Mouse (Mus musculus): ENCODE data around the gene Snd1. TPM values are rescaled to one million over a fixed set of nuclear protein-coding genes. Genes with fewer than 3 reads are reported as not detected.
A peak's percentile ranks its signal among the peaks of the same experiment; 100 is the strongest.

The Snd1 gene
- total and polyA plus RNA-seq, 3 experiments: 83.7 to 377 (median 210) TPM

GRCm38 (mm10) chr6:28482711-28483315 is 7.9 kb downstream of the Snd1 start:
- Histone ChIP-seq H3K36me3 (replicated peaks in 1 of 2; ENCODE audit: control insufficient read depth in 1 of 2, insufficient read depth in 1 of 2, low read length in 1 of 2) (peaks cover 9 to 49% of the 10 kb centered on the region in 2 experiments), H3K27me3 (replicated peaks) (no peaks in the 10 kb centered on the region), H3K9me3 (replicated peaks; ENCODE audit: low read length) (no peaks in the 10 kb centered on the region), H3K4me2 (ENCODE audit: insufficient read depth, low read depth, poor library complexity, severe bottlenecking) (peak overlapping the region; percentile 99), H3K4me3 (replicated peaks in 1 of 3; ENCODE audit: low read depth in 2 of 3, low read length in 2 of 3, poor library complexity in 1 of 3) (peak overlapping the region; percentile 57 to 97 (median 97)), H3K4me1 (ENCODE audit: control insufficient read depth in 1 of 2, insufficient read depth in 2 of 2) (peaks cover 9 to 59% of the 10 kb centered on the region in 2 experiments), H3K79me2 (replicated peaks; ENCODE audit: control insufficient read depth, extremely low read depth, insufficient read depth, poor library complexity, severe bottlenecking) (peaks cover 75% of the 10 kb centered on the region), H3K9ac (ENCODE audit: insufficient read depth, low read depth) (peak overlapping the region; percentile 80), H3K27ac (ENCODE audit: insufficient read depth, low read depth) (peak overlapping the region; percentile 44; the same call in 1 of the 2 replicates)
- TF ChIP-seq ETS1 (conservative IDR thresholded peaks at IDR 0.05; ENCODE audit: low read depth, low read length) (no peak), ZC3H11A (IDR thresholded peaks at IDR 0.05; ENCODE audit: low read depth, low read length) (no peak), MXI1 (IDR thresholded peaks at IDR 0.05; ENCODE audit: low read depth, low read length) (peak; percentile 65), USF2 (conservative IDR thresholded peaks at IDR 0.05; ENCODE audit: low read depth, low read length) (no peak)
- dilution Hi-C loops (cut with MboI; ENCODE audit: extremely low pct_ligation_motif_present, extremely low pct_unique_long_range_greater_than_20kb, low sequenced_read_pairs): no loop called here
- in situ Hi-C loops (cut with MboI; ENCODE audit: low pct_ligation_motif_present, low pct_unique_long_range_greater_than_20kb, low sequenced_read_pairs): no loop called here
- DNase-seq (ENCODE audit: extremely low read depth): peak; percentile 30

DNA sequence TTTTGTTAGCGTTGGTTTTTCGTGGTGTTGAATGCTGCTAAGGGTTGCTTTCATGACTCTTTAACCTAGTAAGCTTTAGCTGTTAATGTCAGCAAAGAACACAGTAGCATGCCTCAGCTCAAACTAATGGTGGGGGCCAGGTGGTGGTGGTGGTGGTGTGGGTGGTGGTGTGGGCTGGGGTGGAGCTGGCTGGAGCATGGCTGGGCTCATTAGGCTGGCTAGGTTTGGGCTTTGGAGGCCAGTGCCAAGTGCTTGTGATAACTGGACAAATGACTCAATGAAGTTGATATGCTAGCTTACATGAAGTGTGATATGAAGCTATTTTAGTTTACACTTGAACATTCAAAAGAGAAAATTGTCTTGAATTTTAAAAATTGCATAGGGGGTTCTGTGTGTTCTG is 11.1 kb downstream of the Snd1 start:
- Histone ChIP-seq H3K27me3 (replicated peaks) (no peaks in the 10 kb centered on the region), H3K36me3 (replicated peaks in 1 of 2; ENCODE audit: control insufficient read depth in 1 of 2, insufficient read depth in 1 of 2, low read length in 1 of 2) (peaks cover 18 to 78% of the 10 kb centered on the region in 2 experiments), H3K4me3 (replicated peaks in 1 of 3; ENCODE audit: low read depth in 2 of 3, low read length in 2 of 3, poor library complexity in 1 of 3) (no peak overlapping the region), H3K27ac (ENCODE audit: insufficient read depth, low read depth) (peak overlapping the region; percentile 71), H3K4me1 (ENCODE audit: control insufficient read depth in 1 of 2, insufficient read depth in 2 of 2) (peaks cover 21 to 79% of the 10 kb centered on the region in 2 experiments), H3K79me2 (replicated peaks; ENCODE audit: control insufficient read depth, extremely low read depth, insufficient read depth, poor library complexity, severe bottlenecking) (peaks cover 99% of the 10 kb centered on the region), H3K4me2 (ENCODE audit: insufficient read depth, low read depth, poor library complexity, severe bottlenecking) (peak overlapping the region; percentile 68), H3K9me3 (replicated peaks; ENCODE audit: low read length) (no peaks in the 10 kb centered on the region), H3K9ac (ENCODE audit: insufficient read depth, low read depth) (peak overlapping the region; percentile 67)
- dilution Hi-C loops (cut with MboI; ENCODE audit: extremely low pct_ligation_motif_present, extremely low pct_unique_long_range_greater_than_20kb, low sequenced_read_pairs) (no loop called here), in situ Hi-C loops (cut with MboI; ENCODE audit: low pct_ligation_motif_present, low pct_unique_long_range_greater_than_20kb, low sequenced_read_pairs) (no loop called here)
- no peak for DNase-seq (ENCODE audit: extremely low read depth)
- TF ChIP-seq MAFK (IDR thresholded peaks at IDR 0.05; ENCODE audit: insufficient replicate concordance, low read length): no peak
- TF ChIP-seq MXI1 (IDR thresholded peaks at IDR 0.05; ENCODE audit: low read depth, low read length): peak; percentile 41; the same call in 1 of the 2 replicates
- TF ChIP-seq BHLHE40 (IDR thresholded peaks at IDR 0.05; ENCODE audit: low read depth, low read length): no peak

- no peak for DNase-seq (ENCODE audit: extremely low read depth)
- dilution Hi-C loops (cut with MboI; ENCODE audit: extremely low pct_ligation_motif_present, extremely low pct_unique_long_range_greater_than_20kb, low sequenced_read_pairs) (no loop called here), in situ Hi-C loops (cut with MboI; ENCODE audit: low pct_ligation_motif_present, low pct_unique_long_range_greater_than_20kb, low sequenced_read_pairs) (no loop called here)
- peak overlapping the region; percentile 71 for H3K27ac ChIP-seq (ENCODE audit: insufficient read depth, low read depth)
- no peak for TF ChIP-seq USF1 (IDR thresholded peaks at IDR 0.05; ENCODE audit: low read depth, low read length)
- TF ChIP-seq ETS1 (conservative IDR thresholded peaks at IDR 0.05; ENCODE audit: low read depth, low read length): peak; percentile 14; the same call in 1 of the 2 replicates
- 0 out of 2 replicates have a peak, but pooled peaks have one; percentile 16 for TF ChIP-seq MXI1 (IDR thresholded peaks at IDR 0.05; ENCODE audit: low read depth, low read length)
- peaks cover 20 to 83% of the 10 kb centered on the region in 2 experiments for H3K36me3 ChIP-seq (replicated peaks in 1 of 2; ENCODE audit: control insufficient read depth in 1 of 2, insufficient read depth in 1 of 2, low read length in 1 of 2)
- H3K4me1 ChIP-seq (ENCODE audit: control insufficient read depth in 1 of 2, insufficient read depth in 2 of 2): peaks cover 21 to 82% of the 10 kb centered on the region in 2 experiments
- peak overlapping the region; percentile 67 for H3K9ac ChIP-seq (ENCODE audit: insufficient read depth, low read depth)
- H3K27me3 ChIP-seq (replicated peaks): no peaks in the 10 kb centered on the region
- H3K4me3 ChIP-seq (replicated peaks in 1 of 3; ENCODE audit: low read depth in 2 of 3, low read length in 2 of 3, poor library complexity in 1 of 3): peak overlapping the region in 1 of 3 experiments; percentile 5
- H3K79me2 ChIP-seq (replicated peaks; ENCODE audit: control insufficient read depth, extremely low read depth, insufficient read depth, poor library complexity, severe bottlenecking): peaks cover 99% of the 10 kb centered on the region
- no peaks in the 10 kb centered on the region for H3K9me3 ChIP-seq (replicated peaks; ENCODE audit: low read length)
- H3K4me2 ChIP-seq (ENCODE audit: insufficient read depth, low read depth, poor library complexity, severe bottlenecking): peak overlapping the region; percentile 68
Observed at GRCm38 (mm10) chr6:28486471-28486870, 11.5 kb downstream of the Snd1 start.
